Mouse (Mus musculus) kidney, postnatal 0 days (tissue): ENCODE results near the gene Ier2. TPM values are rescaled to one million over a fixed set of nuclear protein-coding genes. Genes with fewer than 3 reads are reported as not detected.

Experiments used
- ATAC-seq: fragments of 200-750 bp; cut with Nextera tagmentation; replicated peaks from 2 replicates; pipeline ENCODE4 v1.8.0; 2017; ENCODE audit warnings: low read depth, moderate number of reproducible peaks, moderate TSS enrichment, moderate library complexity; ENCODE audit not compliant: low FRiP score
- DNase-seq: peaks from one replicate; pipeline ENCODE4 v3.0.0-alpha.2; 2016; ENCODE audit warnings: low spot score
- H3K27ac ChIP-seq: fragments of 300-500 bp; sonication (generic); 2 replicates; pipeline ENCODE4 v1.5.1; 2014; ENCODE audit warnings: mild to moderate bottlenecking
- H3K27me3 ChIP-seq: fragments of 300-500 bp; sonication (generic); 2 replicates; pipeline ENCODE4 v1.6.1; 2014; ENCODE audit warnings: low read length, mixed read lengths; ENCODE audit not compliant: insufficient read depth
- H3K36me3 ChIP-seq: fragments of 300-500 bp; sonication (generic); 2 replicates; pipeline ENCODE4 v1.6.1; 2014; ENCODE audit warnings: low read length, mixed read lengths; ENCODE audit not compliant: insufficient read depth
- H3K4me1 ChIP-seq: fragments of 300-500 bp; sonication (generic); replicated peaks from 2 replicates; pipeline ENCODE4 v1.6.1; 2014; ENCODE audit warnings: antibody characterized with exemption, low read length, mixed read lengths; ENCODE audit not compliant: insufficient read depth
- H3K4me2 ChIP-seq: fragments of 300-500 bp; sonication (generic); 2 replicates; pipeline ENCODE4 v1.6.1; 2014; ENCODE audit warnings: mild to moderate bottlenecking, low read length, moderate library complexity, mixed read lengths
- H3K4me3 ChIP-seq: fragments of 300-500 bp; sonication (generic); replicated peaks from 2 replicates; pipeline ENCODE4 v1.5.1; 2014; ENCODE audit warnings: low read depth, low read length
- H3K9ac ChIP-seq: fragments of 300-500 bp; sonication (generic); 2 replicates; pipeline ENCODE4 v1.6.1; 2014; ENCODE audit warnings: low read depth, low read length
- H3K9me3 ChIP-seq: fragments of 300-500 bp; sonication (generic); replicated peaks from 2 replicates; pipeline ENCODE4 v1.6.1; 2016; ENCODE audit warnings: low read length, inconsistent platforms, mixed read lengths
- CTCF ChIP-seq: IDR thresholded peaks from 2 replicates; pipeline ENCODE4 v1.5.1; 2016; ENCODE audit warnings: antibody characterized with exemption, low read depth, mild to moderate bottlenecking, moderate library complexity
- WGBS: fragments of 180-500 bp; shearing (Covaris S2); extraction: QIAGEN DNeasy Blood & Tissue Kit; methylation state at CpG from one replicate; pipeline ENCODE4 v1.1.7; 2014; 5-methylcytosine and 5-hydroxymethylcytosine counted together
- polyA plus RNA-seq: library from polyadenylated mRNA; unstranded; fragments of >200 nt; fragmentation: Nextera tagmentation; extraction: Ambion mirVana; gene quantifications from 2 replicates; pipeline ENCODE4 v1.2.1, GENCODE M21; 2015

The Ier2 gene
- polyA plus RNA-seq, 1 experiment from 2014 or later = 83.8 TPM

- Histone ChIP-seq H3K9me3 (no peaks in the 10 kb centered on the region), H3K4me2 (no peak overlapping the region), H3K4me1 (peaks cover 6% of the 10 kb centered on the region; the same call in 1 of the 2 replicates), H3K4me3 (no peak overlapping the region), H3K27ac (peak overlapping the region; percentile 63; the same call in 1 of the 2 replicates), H3K36me3 (peaks cover 24% of the 10 kb centered on the region; the same call in 1 of the 2 replicates), H3K27me3 (peaks cover 20% of the 10 kb centered on the region; the same call in 1 of the 2 replicates), H3K9ac (no peak overlapping the region)
- 0 out of 2 replicates have a peak, but pooled peaks have one; percentile 7 for ATAC-seq
- WGBS = 59% methylated on average over 7 of the region's 7 CpGs
- TF ChIP-seq CTCF = peak; percentile 77
- peak; percentile 88 for DNase-seq
Measured at GRCm38 (mm10) chr8:84699861-84700322, 37.2 kb upstream of the Ier2 start.

- H3K27ac ChIP-seq = peak overlapping the region; percentile 31
Measured at GRCm38 (mm10) chr8:84698929-84699401, 36.3 kb upstream of the Ier2 start.

GRCm38 (mm10) chr8:84698288-84698687 lies 35.6 kb upstream of the Ier2 start:
- TF ChIP-seq CTCF = no peak
- Histone ChIP-seq H3K36me3 (peaks cover 33% of the 10 kb centered on the region; the same call in 1 of the 2 replicates), H3K9ac (no peak overlapping the region), H3K9me3 (no peaks in the 10 kb centered on the region), H3K4me2 (no peak overlapping the region), H3K4me3 (no peak overlapping the region), H3K27ac (no peak overlapping the region), H3K27me3 (peaks cover 13% of the 10 kb centered on the region; the same call in 1 of the 2 replicates), H3K4me1 (no peaks in the 10 kb centered on the region)
- DNase-seq = no peak
- no peak for ATAC-seq
- 95% methylated on average over 5 of the region's 5 CpGs for WGBS

More at GRCm38 (mm10) chr8:84698929-84699401, 36.3 kb upstream of the Ier2 start:
- no peak overlapping the region for H3K4me2 ChIP-seq
- TF ChIP-seq CTCF = no peak
- peaks cover 18% of the 10 kb centered on the region; the same call in 1 of the 2 replicates for H3K27me3 ChIP-seq
- H3K4me3 ChIP-seq = no peak overlapping the region
- H3K9ac ChIP-seq = no peak overlapping the region
- H3K36me3 ChIP-seq = peaks cover 27% of the 10 kb centered on the region; the same call in 1 of the 2 replicates
- no peak for ATAC-seq
- DNase-seq = no peak
- 83% methylated on average over 9 of the region's 9 CpGs for WGBS
- no peaks in the 10 kb centered on the region for H3K9me3 ChIP-seq
- H3K4me1 ChIP-seq = peaks cover 2% of the 10 kb centered on the region; the same call in 1 of the 2 replicates

- Histone ChIP-seq H3K4me3 (no peak overlapping the region), H3K27me3 (0 out of 2 replicates have a peak, but pooled peaks cover 7% of the 10 kb centered on the region), H3K9ac (no peak overlapping the region), H3K27ac (no peak overlapping the region), H3K4me1 (no peaks in the 10 kb centered on the region), H3K9me3 (no peaks in the 10 kb centered on the region), H3K36me3 (peaks cover 41% of the 10 kb centered on the region; the same call in 1 of the 2 replicates), H3K4me2 (no peak overlapping the region)
- TF ChIP-seq CTCF = peak; percentile 71
- DNase-seq = peak; percentile 67
- WGBS = 85% methylated on average over 14 of the region's 14 CpGs
- no peak for ATAC-seq
Measured at GRCm38 (mm10) chr8:84697166-84698130, 34.8 kb upstream of the Ier2 start.

GRCm38 (mm10) chr8:84695140-84695539 lies 32.5 kb upstream of the Ier2 start:
- no peak overlapping the region for H3K9ac ChIP-seq
- ATAC-seq (no peak), DNase-seq (no peak)
- peaks cover 46% of the 10 kb centered on the region; the same call in 1 of the 2 replicates for H3K36me3 ChIP-seq
- no peaks in the 10 kb centered on the region for H3K27me3 ChIP-seq
- WGBS = 90% methylated on average over 6 of the region's 6 CpGs
- peaks cover 2% of the 10 kb centered on the region for H3K4me1 ChIP-seq
- no peak overlapping the region for H3K4me2 ChIP-seq
- H3K9me3 ChIP-seq = no peaks in the 10 kb centered on the region
- no peak overlapping the region for H3K4me3 ChIP-seq
- no peak overlapping the region for H3K27ac ChIP-seq
- no peak for TF ChIP-seq CTCF

GRCm38 (mm10) chr8:84693332-84693731 lies 30.7 kb upstream of the Ier2 start:
- H3K27ac ChIP-seq = no peak overlapping the region
- no peak overlapping the region for H3K4me3 ChIP-seq
- DNase-seq (no peak), ATAC-seq (no peak)
- H3K9ac ChIP-seq = no peak overlapping the region
- no peaks in the 10 kb centered on the region for H3K27me3 ChIP-seq
- WGBS = 74% methylated on average over 4 of the region's 4 CpGs
- H3K9me3 ChIP-seq = no peaks in the 10 kb centered on the region
- peaks cover 43% of the 10 kb centered on the region; the same call in 1 of the 2 replicates for H3K36me3 ChIP-seq
- no peak for TF ChIP-seq CTCF
- H3K4me2 ChIP-seq = no peak overlapping the region
- peaks cover 12% of the 10 kb centered on the region for H3K4me1 ChIP-seq
